Mouse (Mus musculus): Measurements from ENCODE around the gene Ptgis.

The Ptgis gene

GRCm38 (mm10) chr2:167190076-167190399 is 50.4 kb downstream of the Ptgis start, which contains the start of gene Kcnb1:
Gene Kcnb1, minus strand, starts transcription at chr2:167190155.
- DNase-seq (ENCODE audit: low read depth): no peak

DNA sequence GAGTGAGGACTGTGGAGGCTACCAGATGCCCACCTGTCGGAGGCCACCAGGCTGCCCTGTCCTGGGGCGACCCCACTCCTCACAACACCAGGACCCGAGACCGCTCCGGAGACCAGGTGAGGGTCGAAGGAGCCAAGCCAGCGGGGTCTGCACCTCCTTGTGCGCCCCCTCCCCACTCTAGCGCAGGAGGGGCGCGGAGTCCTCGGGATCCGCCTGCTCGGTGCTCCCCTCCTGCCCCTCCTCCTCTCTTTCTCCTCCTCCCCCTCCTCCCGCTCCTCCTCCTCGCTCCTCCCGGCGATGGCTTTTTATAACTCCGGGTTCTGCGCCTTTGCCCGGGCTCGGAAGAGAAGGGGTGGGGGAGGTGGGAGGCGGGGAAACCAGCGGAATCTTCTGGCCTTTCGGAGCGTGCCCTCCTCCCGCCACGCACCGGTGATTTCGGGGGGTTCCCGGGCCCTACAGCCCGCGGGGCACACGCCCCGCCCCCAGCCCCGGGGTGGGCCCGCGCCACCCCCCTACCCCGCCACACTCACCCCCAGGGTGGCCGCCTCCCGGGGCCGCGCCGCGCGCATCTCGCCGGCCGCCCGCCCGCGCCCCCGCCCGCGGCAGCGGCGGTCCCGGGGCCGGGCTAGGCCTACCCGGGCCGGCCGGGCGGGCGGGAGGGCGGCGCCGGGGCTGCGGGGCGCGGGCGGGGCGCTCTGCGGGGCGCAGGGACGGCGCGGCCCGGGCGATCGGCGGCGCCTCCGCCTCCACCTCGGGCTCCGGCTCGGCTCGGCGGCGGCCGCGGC is 50.9 kb downstream of the Ptgis start:
- DNase-seq (ENCODE audit: low read depth): no peak

- DNase-seq (ENCODE audit: low read depth): peak; percentile 55
Measured at GRCm38 (mm10) chr2:167188315-167189207, 51.8 kb downstream of the Ptgis start.

- DNase-seq (ENCODE audit: low read depth): no peak
Measured at GRCm38 (mm10) chr2:167187119-167187518, 53.3 kb downstream of the Ptgis start.

DNA sequence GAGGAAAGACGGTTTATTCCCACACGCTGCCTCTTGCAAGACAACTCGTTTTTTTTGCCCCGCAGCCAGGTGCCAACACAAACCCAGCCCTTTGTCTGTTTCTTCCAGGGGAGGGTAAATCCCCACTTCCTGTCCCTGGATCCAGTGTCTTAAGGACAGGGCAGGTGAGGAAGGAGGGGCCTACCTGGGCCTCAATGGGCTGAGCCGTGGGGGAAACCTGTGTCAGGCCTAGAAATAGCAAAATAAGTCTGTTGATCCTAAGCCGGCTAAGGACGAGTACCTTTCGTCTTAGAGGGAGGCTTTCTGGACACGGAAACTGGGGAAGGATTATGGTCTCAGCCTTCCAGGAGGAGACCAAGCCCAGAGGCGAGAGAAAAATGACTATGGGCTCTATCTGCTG is 53.9 kb downstream of the Ptgis start:
- no peak for DNase-seq (ENCODE audit: low read depth)

- DNase-seq (ENCODE audit: low read depth): no peak
Measured at GRCm38 (mm10) chr2:167186003-167186402, 54.4 kb downstream of the Ptgis start.

DNA sequence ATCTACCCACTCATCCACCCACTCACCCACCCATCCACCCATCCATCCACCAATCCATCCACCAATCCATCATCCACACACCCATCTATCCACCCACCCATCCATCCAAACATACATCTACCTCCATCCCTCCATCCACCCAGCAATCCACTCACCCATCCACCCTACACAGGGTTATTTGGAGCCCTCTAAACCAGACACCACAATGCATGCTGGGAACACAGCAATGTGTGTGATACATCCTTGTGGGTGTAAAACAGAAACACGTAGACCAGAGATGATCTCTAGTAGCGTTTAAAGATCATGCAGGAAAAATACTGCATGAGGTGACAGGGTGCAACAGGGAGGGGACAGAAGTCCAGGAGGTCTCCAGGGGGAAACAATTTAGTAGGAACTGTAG is 55.0 kb downstream of the Ptgis start:
- DNase-seq (ENCODE audit: low read depth): no peak

DNA sequence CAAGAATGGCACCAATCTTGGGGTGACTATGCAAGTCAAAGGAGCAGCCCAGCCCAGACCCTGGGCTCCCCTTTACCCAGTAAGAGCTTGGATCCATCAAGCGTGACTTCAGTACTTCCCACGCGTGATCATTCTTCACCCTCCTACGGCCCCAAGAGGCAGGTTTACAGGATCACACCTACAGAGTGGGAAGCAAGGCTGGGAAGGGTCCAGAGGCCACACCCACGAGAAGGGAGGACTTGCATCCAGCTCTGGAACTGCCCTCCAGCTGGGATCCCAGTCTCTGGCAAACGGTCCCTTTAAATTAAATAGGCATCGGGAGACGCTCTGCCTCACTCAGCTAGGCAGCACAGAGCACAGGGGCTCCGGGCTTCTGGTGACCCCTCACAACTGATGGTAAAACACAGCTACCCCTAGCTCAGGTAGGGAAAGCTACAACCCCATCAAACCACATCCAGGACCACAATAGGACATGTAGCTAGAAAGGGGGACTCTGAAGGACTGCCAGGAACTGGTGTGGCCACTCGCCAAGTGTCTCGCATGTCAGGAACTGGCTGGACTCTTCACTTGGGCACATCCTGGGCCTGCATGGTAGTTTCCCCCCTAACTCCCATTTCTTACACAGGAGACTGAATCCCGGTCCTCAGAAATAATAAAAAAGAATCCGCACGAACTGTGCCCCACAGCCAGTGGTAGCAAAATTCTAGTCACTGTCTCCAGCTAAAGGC is 58.6 kb downstream of the Ptgis start:
- no peak for DNase-seq (ENCODE audit: low read depth)

DNA sequence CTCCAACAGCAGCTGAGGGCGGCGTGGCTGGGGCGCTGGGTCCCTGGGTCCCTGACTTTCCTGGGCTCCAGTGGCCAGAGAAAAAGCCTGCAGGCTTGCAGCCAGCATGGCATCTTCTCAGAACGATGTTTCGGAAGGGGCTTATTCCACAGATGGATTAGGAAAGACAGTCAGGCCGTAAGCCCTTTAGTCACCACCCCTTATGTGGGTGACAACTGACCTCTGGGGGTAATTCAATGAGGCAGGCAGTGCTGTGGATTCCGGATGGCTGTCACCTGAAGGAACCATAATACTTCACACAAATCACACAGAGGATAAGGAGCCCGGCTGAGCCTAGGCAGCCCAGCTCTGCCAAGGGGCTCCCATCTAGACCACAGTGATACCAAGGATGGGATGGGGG is 59.3 kb downstream of the Ptgis start:
- DNase-seq (ENCODE audit: low read depth): no peak

DNA sequence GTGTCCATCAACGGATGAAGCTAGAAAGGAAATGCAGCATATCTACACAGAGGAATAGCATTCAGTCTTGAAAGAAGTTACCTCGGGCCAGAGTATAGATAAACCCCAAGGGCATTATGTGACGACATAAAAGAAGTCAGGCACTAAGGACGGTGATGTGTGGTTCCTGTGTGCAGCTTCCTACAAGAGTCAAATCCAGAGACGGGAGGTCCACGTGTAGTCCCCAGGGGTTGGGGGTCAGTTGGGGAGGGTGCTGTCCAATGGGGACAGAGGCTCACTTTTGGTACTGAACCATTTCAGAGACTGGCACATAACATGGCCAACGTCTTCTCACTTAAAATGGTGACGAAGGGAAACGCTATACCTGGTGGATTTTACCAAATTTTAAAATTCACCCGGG is 61.1 kb downstream of the Ptgis start:
- no peak for DNase-seq (ENCODE audit: low read depth)

DNA sequence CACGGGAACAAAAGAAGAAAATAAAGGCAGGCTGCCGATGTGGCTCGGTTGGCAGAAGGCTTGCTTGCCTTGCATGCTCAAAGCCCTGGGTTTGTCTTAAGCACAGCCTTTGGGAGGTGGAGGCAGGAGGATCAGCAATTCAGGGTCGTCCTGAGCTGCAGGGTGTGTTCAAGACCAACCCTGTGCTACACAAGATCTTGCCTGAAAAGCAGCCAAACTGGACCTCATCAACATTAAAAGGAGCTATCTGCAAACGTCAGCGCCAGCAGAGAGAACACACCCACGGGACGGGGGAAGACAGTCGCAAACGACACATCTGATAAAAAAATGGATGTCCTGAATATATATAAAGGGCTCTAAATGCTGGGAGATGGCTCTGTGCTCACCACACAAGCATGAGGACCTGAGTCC is 63.2 kb downstream of the Ptgis start:
- no peak for DNase-seq (ENCODE audit: low read depth)

DNA sequence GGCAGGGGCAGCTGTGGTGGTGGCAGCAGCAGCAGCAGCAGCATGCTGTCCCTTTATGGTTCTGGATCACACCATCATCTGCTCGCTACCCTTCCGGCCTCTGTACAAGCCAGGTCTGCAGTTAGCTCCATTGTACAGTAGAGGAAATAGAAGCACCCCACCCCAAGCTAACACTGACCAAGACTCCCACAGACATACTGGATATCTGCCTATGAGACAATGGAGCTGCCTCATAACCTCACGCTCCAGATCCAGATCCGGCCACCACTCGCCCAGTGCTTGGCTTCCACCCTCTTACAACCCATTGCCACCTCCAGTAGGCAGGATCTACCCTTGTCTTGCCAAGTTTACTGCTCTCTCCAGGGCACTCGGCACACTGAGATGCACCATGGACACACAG is 65.1 kb downstream of the Ptgis start:
- DNase-seq (ENCODE audit: low read depth): no peak

DNA sequence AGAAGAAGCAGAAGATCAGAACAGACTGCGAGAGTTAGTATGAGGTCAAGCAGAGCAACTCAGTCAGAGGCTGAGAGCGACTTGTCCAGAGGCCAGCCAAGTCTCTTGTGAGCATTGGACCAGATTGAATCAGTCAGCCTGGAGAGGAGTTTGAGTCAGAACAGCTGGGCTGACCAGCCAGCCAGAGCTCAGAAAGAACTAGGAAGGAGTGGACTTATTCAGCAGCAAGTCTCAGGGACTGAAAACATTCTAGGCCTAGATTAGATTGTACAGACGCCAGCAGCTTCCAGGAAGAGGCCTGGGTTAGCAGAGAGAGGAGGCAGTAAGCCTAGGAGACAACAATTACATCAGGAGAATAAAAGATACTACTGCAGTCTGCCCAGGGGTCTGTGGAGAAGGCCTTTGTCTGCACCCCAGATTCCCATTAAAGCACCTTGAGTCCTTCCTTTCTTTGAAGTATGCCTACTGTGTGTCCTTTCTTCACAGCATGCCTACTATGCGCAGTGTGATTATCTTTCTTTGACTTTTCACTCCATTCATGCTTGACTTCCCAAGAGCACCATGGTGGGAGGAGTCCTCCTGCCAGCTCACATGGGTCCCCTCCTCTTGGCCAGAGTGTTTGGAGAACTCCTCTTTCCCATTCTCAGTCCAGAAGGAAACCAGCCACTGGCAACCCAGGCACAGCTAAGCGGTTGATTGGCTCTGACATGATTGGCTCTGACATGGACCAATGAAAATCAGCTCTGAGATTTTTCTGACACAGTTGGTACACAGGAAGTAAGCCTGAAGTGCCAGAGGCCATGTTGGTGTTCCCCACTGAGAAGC is 67.1 kb downstream of the Ptgis start:
- DNase-seq (ENCODE audit: low read depth): peak; percentile 77

DNA sequence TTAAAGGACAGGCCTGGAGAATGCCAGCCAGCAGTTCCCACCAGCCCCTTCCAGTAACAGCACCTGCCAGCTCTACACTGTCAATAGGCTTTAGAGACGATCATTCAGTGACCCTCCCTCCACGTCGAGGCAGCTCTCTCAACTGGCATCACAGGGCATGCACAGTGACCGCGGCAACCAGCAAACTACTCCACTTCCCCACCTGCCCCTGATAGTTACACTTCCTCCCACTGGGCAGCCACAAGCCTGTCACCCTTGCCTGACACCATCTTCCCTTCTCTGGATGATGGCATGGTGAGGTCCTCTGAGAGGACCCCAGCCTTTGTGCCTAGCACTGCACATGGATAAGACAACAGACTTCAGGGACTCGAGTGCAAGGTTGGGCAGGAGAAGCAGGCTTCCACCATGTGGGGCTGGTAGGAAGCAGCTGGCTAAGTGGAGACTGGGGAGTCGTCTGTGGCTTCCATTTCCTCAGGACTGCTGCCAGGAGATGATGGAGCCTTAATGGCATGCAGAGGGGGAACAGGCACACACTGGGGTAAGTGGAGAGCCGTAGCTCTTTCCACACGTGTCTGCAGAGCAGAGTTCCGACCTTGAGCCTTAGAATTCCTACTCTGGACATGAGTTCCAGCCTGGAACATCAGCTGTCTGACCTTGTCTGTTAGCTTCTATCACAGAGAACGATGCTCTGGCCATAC is 72.7 kb downstream of the Ptgis start:
- DNase-seq (ENCODE audit: low read depth): peak; percentile 71

GRCm38 (mm10) chr2:167163600-167163999 is 76.8 kb downstream of the Ptgis start:
- DNase-seq (ENCODE audit: low read depth): no peak

GRCm38 (mm10) chr2:167163134-167163533 is 77.3 kb downstream of the Ptgis start:
- DNase-seq (ENCODE audit: low read depth): no peak

DNA sequence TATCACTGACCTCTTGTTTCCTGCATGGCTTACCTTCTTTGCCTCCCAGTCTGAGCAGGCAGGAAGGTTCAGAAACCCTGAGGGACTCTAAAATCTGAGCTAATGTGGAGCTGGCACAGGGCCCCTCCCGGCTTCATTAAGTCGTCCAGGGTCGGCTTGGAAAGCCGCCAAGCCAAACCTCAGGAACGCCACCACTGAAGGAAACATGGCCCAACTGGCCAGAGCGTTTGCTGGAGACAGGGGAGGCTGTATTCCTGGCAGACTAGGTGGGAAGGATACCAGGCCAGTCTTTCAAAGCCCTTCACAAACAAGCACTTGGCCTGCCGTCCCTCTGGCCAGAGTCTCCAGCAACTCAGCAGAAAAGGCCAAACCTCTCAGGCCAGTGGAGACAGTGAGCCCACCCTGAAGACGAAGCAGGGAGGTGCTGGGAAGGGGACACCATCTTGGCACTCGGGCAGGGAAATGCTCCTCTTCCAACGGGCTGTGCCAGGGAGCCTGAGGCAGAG is 77.8 kb downstream of the Ptgis start:
- DNase-seq (ENCODE audit: low read depth): peak; percentile 92

GRCm38 (mm10) chr2:167159721-167160120 is 80.7 kb downstream of the Ptgis start:
- no peak for DNase-seq (ENCODE audit: low read depth)

DNA sequence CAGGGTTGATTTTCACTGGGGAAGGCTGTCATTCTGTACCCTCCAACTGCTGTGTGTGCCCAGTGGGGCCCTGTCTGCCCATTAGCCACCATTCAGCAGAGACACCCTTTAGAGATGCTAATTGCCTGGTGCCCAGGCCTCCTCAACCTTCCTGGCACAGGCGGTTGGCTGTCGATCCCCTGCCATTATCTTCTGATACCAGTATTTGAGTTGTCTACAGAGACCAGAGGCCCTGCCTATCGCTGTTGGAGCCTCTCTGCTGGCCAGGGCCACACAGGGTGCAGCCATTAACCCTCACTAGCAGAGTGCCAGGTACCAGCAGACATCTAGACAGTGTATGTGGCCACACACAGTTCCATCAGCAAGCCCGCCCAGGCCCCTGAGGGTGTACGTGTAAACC is 81.6 kb downstream of the Ptgis start:
- no peak for DNase-seq (ENCODE audit: low read depth)

GRCm38 (mm10) chr2:167156118-167156715 is 84.2 kb downstream of the Ptgis start:
- no peak for DNase-seq (ENCODE audit: low read depth)

Measured in NIH3T3 (cell line).